Mouse (Mus musculus) forebrain, embryonic 12.5 days (tissue): Measurements from ENCODE around the gene Morn3. TPM values are rescaled to one million over a fixed set of nuclear protein-coding genes. Genes with fewer than 3 reads are reported as not detected.

Experiments used
- ATAC-seq: fragments of 200-750 bp; cut with Nextera tagmentation; 2 replicates; pipeline ENCODE4 v1.8.0; 2017; ENCODE audit warnings: moderate TSS enrichment; ENCODE audit not compliant: low FRiP score
- H3K27ac ChIP-seq: fragments of 300-500 bp; sonication (generic); 2 replicates; pipeline ENCODE4 v1.5.1; 2016; ENCODE audit warnings: mild to moderate bottlenecking
- H3K27me3 ChIP-seq: fragments of 300-500 bp; sonication (generic); 2 replicates; pipeline ENCODE4 v1.6.1; 2016; ENCODE audit warnings: mild to moderate bottlenecking
- H3K36me3 ChIP-seq: fragments of 300-500 bp; sonication (generic); replicated peaks from 2 replicates; pipeline ENCODE4 v1.6.1; 2016; ENCODE audit warnings: mild to moderate bottlenecking
- H3K4me1 ChIP-seq: fragments of 300-500 bp; sonication (generic); 2 replicates; pipeline ENCODE4 v1.6.1; 2016
- H3K4me2 ChIP-seq: fragments of 300-500 bp; sonication (generic); 2 replicates; pipeline ENCODE4 v1.6.1; 2016; ENCODE audit warnings: mild to moderate bottlenecking, moderate library complexity
- H3K4me3 ChIP-seq: fragments of 300-500 bp; sonication (generic); replicated peaks from 2 replicates; pipeline ENCODE4 v1.5.1; 2016; ENCODE audit warnings: mild to moderate bottlenecking
- H3K9ac ChIP-seq: fragments of 300-500 bp; sonication (generic); 2 replicates; pipeline ENCODE4 v1.6.1; 2016; ENCODE audit warnings: mild to moderate bottlenecking
- H3K9me3 ChIP-seq: fragments of 300-500 bp; sonication (generic); 2 replicates; pipeline ENCODE4 v1.6.1; 2016
- WGBS: fragments of 180-500 bp; shearing (Covaris S2); methylation state at CpG from one replicate; pipeline ENCODE4 v1.1.7; 2016; 5-methylcytosine and 5-hydroxymethylcytosine counted together
- polyA plus RNA-seq: library from polyadenylated mRNA; unstranded; fragments of >200 nt; fragmentation: Nextera tagmentation; extraction: Ambion mirVana; gene quantifications from 2 replicates; pipeline ENCODE4 v1.2.1, GENCODE M21; 2016

The Morn3 gene
- polyA plus RNA-seq, 1 experiment from 2014 or later: 0.50 TPM

DNA sequence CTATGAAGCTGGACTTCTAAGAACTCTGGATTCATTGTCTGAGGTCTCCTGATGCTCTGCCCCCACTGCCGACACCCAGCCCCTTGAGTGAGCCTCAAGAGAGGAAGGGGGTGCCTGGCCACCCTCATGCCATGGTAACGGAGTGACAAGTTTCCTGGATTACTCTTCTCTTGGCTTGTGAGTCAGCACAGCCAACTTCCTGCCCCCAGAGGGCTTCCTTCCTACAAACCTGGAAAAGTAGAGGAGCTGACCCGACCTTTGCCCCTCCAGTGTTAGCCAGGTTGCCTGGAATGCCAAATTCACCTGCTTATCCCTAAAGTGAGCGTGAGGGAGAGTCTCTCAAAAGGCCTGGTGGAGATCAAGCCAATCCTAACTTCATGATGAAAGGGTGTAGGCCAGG is 29.3 kb downstream of the Morn3 start:
- no peaks in the 10 kb centered on the region for H3K9me3 ChIP-seq
- H3K4me3 ChIP-seq: no peak overlapping the region
- no peak overlapping the region for H3K4me2 ChIP-seq
- no peak overlapping the region for H3K9ac ChIP-seq
- H3K36me3 ChIP-seq: no peaks in the 10 kb centered on the region
- H3K4me1 ChIP-seq: peaks cover 31% of the 10 kb centered on the region
- H3K27me3 ChIP-seq: 0 out of 2 replicates have a peak, but pooled peaks cover 3% of the 10 kb centered on the region
- no peak overlapping the region for H3K27ac ChIP-seq
- no peak for ATAC-seq
- 87% methylated on average over 4 of the region's 4 CpGs for WGBS

DNA sequence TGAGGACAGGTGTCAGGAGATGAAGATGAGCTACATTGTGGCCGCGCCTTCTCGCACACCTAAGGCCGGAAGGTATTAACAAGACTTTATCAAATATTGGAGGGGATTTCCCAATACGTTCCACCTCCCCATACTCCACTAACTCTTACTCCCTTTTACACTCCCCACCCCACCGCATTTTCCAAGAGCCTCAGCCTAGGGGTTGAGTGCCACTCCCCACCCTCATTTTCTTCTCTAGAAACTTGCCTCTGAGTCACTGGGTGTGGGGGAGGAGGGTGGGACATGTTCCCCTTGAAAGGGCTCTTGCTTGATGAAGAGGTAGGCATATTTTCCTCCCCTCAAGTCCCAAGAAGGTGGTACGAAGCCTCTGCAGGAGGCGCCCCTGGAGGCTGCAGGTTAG is 30.9 kb downstream of the Morn3 start:
- H3K9me3 ChIP-seq: no peaks in the 10 kb centered on the region
- H3K4me3 ChIP-seq: peak overlapping the region; percentile 72
- H3K36me3 ChIP-seq: no peaks in the 10 kb centered on the region
- 0 out of 2 replicates have a peak overlapping the region, but pooled peaks have one; percentile 95 for H3K27ac ChIP-seq
- peak overlapping the region; percentile 85 for H3K4me2 ChIP-seq
- 26% methylated on average over 8 of the region's 8 CpGs for WGBS
- ATAC-seq: no peak
- H3K27me3 ChIP-seq: 0 out of 2 replicates have a peak, but pooled peaks cover 3% of the 10 kb centered on the region
- H3K4me1 ChIP-seq: peaks cover 31% of the 10 kb centered on the region
- peak overlapping the region; percentile 78 for H3K9ac ChIP-seq

DNA sequence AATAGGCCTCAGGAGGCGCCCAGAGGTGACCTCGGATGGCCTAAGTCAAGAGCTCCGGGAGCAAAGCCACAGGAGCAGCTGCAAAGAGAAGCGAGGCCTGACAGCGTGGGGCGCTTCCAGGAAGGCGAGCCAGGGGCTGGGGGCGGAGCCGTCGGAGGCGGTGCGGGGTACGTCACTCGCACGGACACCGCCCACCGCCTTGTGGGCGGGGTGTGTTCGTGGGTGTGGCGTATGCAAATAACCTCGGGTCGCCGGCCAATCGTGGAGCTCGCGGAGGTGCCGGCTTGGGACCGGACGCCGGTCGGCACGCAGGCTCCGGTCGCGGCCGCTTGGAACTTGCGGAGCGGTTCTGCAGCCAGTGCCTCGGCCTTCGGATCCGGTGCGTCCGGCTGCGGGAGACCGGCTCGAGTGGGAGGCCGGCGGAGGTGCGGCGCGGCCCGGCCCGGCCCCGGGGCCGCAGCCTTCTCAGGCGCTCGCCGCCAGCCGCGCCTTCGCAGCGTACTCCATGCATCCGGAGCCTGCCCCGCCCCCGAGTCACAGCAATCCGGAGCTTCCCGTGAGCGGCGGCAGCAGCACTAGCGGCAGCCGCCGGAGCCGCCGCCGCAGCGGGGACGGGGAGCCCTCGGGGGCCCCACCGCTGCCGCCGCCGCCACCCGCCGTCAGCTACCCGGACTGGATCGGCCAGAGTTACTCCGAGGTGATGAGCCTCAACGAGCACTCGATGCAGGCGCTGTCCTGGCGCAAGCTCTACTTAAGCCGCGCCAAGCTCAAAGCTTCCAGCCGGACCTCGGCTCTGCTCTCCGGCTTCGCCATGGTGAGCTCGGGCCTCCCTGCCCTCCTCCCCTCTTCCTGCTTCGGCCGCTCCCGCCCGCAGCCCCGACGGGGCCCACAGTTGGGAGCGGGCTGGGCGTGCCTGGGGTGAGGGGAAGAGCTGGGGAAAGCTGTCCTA is 31.8 kb downstream of the Morn3 start, which contains the start of gene Orai1:
Gene Orai1, plus strand, starts transcription at position 322 of the 949 bp plus-strand sequence.
- 0 out of 2 replicates have a peak, but pooled peaks cover 3% of the 10 kb centered on the region for H3K27me3 ChIP-seq
- H3K36me3 ChIP-seq: no peaks in the 10 kb centered on the region
- H3K4me2 ChIP-seq: peak within 1 kb of the TSS; percentile 85
- under 1% methylated on average over 92 of the region's 106 CpGs for WGBS
- H3K4me1 ChIP-seq: peaks cover 31% of the 10 kb centered on the region
- peak within 1 kb of the TSS; percentile 78 for H3K9ac ChIP-seq
- peak within 1 kb of the TSS; percentile 72 for H3K4me3 ChIP-seq
- peak; percentile 95 for ATAC-seq
- peak within 1 kb of the TSS; percentile 95 for H3K27ac ChIP-seq
- H3K9me3 ChIP-seq: no peaks in the 10 kb centered on the region

GRCm38 (mm10) chr5:123013599-123014315 is 33.1 kb downstream of the Morn3 start:
- Histone ChIP-seq H3K27me3 (0 out of 2 replicates have a peak, but pooled peaks cover 3% of the 10 kb centered on the region), H3K36me3 (no peaks in the 10 kb centered on the region), H3K4me2 (no peak overlapping the region), H3K4me1 (peaks cover 18% of the 10 kb centered on the region), H3K9me3 (no peaks in the 10 kb centered on the region), H3K27ac (0 out of 2 replicates have a peak overlapping the region, but pooled peaks have one; percentile 43), H3K4me3 (no peak overlapping the region), H3K9ac (no peak overlapping the region)
- ATAC-seq: no peak
- 63% methylated on average over 9 of the region's 9 CpGs for WGBS

GRCm38 (mm10) chr5:123011705-123012104 is 35.1 kb downstream of the Morn3 start:
- H3K4me2 ChIP-seq: no peak overlapping the region
- no peaks in the 10 kb centered on the region for H3K27me3 ChIP-seq
- H3K4me3 ChIP-seq: no peak overlapping the region
- H3K9ac ChIP-seq: no peak overlapping the region
- WGBS: 91% methylated on average over 9 of the region's 9 CpGs
- ATAC-seq: no peak
- no peaks in the 10 kb centered on the region for H3K36me3 ChIP-seq
- no peak overlapping the region for H3K27ac ChIP-seq
- no peaks in the 10 kb centered on the region for H3K9me3 ChIP-seq
- H3K4me1 ChIP-seq: peaks cover 16% of the 10 kb centered on the region

GRCm38 (mm10) chr5:123010806-123011205 is 36.0 kb downstream of the Morn3 start:
- no peaks in the 10 kb centered on the region for H3K27me3 ChIP-seq
- H3K27ac ChIP-seq: no peak overlapping the region
- no peak overlapping the region for H3K4me2 ChIP-seq
- WGBS: 93% methylated on average over 6 of the region's 6 CpGs
- H3K9ac ChIP-seq: no peak overlapping the region
- H3K4me3 ChIP-seq: no peak overlapping the region
- no peaks in the 10 kb centered on the region for H3K36me3 ChIP-seq
- H3K4me1 ChIP-seq: peaks cover 14% of the 10 kb centered on the region
- ATAC-seq: no peak
- no peaks in the 10 kb centered on the region for H3K9me3 ChIP-seq

- H3K4me1 ChIP-seq: peaks cover 13% of the 10 kb centered on the region
- no peaks in the 10 kb centered on the region for H3K9me3 ChIP-seq
- no peaks in the 10 kb centered on the region for H3K36me3 ChIP-seq
- H3K27me3 ChIP-seq: no peaks in the 10 kb centered on the region
- H3K9ac ChIP-seq: no peak overlapping the region
- H3K4me2 ChIP-seq: no peak overlapping the region
- 86% methylated on average over 11 of the region's 11 CpGs for WGBS
- no peak for ATAC-seq
- H3K27ac ChIP-seq: no peak overlapping the region
- no peak overlapping the region for H3K4me3 ChIP-seq
These were observed 36.9 kb downstream of the Morn3 start for GRCm38 (mm10) chr5:123009873-123010272.

GRCm38 (mm10) chr5:123008877-123009493 is 37.8 kb downstream of the Morn3 start:
- H3K27ac ChIP-seq: no peak overlapping the region
- no peaks in the 10 kb centered on the region for H3K27me3 ChIP-seq
- no peak overlapping the region for H3K9ac ChIP-seq
- H3K4me2 ChIP-seq: no peak overlapping the region
- WGBS: 84% methylated on average over 7 of the region's 7 CpGs
- peaks cover 9% of the 10 kb centered on the region; the same call in 1 of the 2 replicates for H3K4me1 ChIP-seq
- no peak for ATAC-seq
- no peaks in the 10 kb centered on the region for H3K36me3 ChIP-seq
- no peaks in the 10 kb centered on the region for H3K9me3 ChIP-seq
- no peak overlapping the region for H3K4me3 ChIP-seq

DNA sequence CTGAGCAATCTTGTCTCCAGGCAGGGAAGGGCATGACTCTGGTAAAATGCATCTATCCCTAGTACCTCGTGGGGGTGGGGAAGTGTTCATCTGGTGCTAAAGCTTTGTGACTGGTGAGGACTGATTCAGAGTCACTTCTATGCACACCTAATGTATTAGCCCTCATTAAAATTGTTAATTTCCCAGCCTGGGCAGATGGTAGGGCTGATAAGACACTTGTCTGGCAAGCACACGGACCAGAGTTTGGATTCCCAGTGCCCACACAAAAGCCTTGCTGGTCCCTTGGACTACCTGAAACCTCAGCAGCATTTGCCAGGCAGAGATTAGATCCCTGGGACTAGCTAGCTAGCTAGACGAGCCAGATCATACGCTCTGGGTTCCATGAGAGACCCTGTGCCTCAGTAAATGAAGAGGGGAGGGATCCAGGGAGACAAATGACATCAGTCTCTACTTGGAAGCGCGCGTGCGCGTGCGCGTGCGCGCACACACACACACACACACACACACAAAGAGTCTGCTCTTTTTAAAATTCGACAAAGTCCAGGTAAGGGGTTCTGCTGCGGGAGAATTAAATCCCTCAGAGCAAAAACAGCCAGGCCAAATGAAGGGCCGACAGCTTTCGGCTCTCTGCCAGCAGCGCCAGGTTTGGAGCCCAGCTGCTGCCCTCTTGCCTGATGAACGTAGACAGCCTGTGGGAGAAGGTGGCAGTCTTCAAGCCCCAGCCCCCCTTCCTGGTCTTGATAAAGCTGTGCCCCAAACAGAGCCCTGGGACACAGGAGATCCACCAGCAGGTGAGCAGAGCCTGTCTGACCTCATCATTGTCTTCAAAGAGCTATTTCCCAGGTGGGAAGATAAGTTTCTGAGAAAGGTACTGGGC is 40.9 kb downstream of the Morn3 start:
- WGBS: 62% methylated on average over 19 of the region's 19 CpGs
- no peak overlapping the region for H3K9ac ChIP-seq

GRCm38 (mm10) chr5:123000901-123001300 is 45.9 kb downstream of the Morn3 start:
- no peak overlapping the region for H3K4me3 ChIP-seq
- H3K27ac ChIP-seq: no peak overlapping the region
- H3K9me3 ChIP-seq: no peaks in the 10 kb centered on the region
- WGBS: 63% methylated on average over 1 of the region's 1 CpGs
- no peaks in the 10 kb centered on the region for H3K27me3 ChIP-seq
- H3K4me1 ChIP-seq: peaks cover 12% of the 10 kb centered on the region
- H3K4me2 ChIP-seq: no peak overlapping the region
- ATAC-seq: no peak
- no peaks in the 10 kb centered on the region for H3K36me3 ChIP-seq
- H3K9ac ChIP-seq: no peak overlapping the region

More for the DNA sequence above, 40.9 kb downstream of the Morn3 start:
- ATAC-seq: no peak
- H3K27ac ChIP-seq: peak overlapping the region; percentile 76
- no peaks in the 10 kb centered on the region for H3K27me3 ChIP-seq
- peak overlapping the region; percentile 6; the same call in 1 of the 2 replicates for H3K4me2 ChIP-seq
- peaks cover 16% of the 10 kb centered on the region for H3K4me1 ChIP-seq
- H3K9me3 ChIP-seq: no peaks in the 10 kb centered on the region
- H3K4me3 ChIP-seq: no peak overlapping the region
- H3K36me3 ChIP-seq: no peaks in the 10 kb centered on the region
